Mouse (Mus musculus) yolk sac, embryonic 10.5 days (tissue): Measurements from ENCODE around the gene Ncoa3.

Experiments used
- DNase-seq: peaks from one replicate; pipeline ENCODE4 v3.0.0-alpha.2; 2017; ENCODE audit warnings: low spot score

Ncoa3 gene

GRCm38 (mm10) chr2:165970767-165971166 lies 21.7 kb upstream of the Ncoa3 start:
- no peak for DNase-seq

GRCm38 (mm10) chr2:165974383-165974782 lies 18.1 kb upstream of the Ncoa3 start:
- no peak for DNase-seq

- DNase-seq: no peak
Observed at GRCm38 (mm10) chr2:165976186-165976585, 16.2 kb upstream of the Ncoa3 start.

DNA sequence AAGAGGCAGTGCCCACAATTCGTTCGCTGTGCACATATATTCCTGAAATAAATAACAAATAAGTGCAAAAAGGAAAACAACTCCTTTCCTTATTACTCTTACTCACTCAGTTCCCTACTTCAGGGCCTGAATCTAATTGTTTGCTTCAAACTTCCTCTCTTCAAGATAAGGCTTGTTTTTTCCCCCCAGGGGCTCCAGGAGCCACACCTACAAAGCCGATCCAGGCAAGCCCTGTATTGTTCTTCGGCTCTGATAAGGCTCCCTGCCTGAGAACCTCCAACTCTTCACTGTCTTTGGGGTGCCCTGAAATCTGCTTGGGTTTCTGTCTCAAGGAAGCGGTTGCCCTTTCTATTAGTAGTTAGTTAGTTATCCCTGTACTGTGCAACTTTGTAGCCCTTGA lies 15.6 kb upstream of the Ncoa3 start:
- DNase-seq: no peak

- DNase-seq: no peak
Observed at GRCm38 (mm10) chr2:165978119-165978518, 14.3 kb upstream of the Ncoa3 start.

- no peak for DNase-seq
Observed at GRCm38 (mm10) chr2:165981248-165981977, 11.0 kb upstream of the Ncoa3 start.

DNA sequence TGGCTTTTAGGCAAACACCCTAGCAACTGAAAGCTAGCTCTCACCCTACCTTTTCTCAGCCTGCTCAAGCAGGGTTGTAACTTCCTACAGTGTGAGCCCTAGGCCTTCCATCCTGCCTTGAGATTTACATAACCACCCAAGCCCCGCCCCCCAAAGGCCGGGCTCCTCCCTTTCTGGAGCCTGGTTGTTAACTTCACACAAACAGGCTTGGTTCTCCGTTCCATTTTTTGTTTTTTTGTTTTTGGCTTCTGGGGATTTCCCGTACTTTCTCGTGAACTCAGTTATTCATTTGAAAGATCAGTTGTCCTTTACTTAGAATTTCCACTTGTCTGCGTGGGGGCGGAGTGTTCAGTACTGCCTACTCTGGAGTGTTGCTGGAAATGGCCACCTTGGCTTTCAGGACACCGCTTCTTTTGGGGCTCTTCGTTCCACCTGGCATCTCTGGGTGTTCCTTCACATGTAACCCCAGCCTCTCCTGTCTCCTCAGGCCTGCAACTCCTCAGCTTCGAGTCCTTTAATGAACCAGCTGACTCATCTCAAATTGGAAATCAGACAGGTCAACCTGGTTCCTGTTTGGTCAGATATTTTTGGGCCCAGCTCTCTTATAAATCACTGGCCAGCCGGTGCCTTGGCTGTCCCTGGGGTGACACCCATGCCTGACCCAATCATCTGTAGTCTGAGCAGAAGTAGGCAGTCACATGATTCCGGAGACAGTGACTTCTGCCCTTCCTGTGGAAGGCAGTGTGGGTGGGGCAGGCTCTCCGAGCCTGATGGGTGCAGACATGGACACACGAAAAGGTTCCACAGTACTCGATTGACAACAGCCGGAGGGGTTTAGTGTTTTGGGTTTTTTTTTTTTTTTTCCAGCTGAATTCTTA lies 9.7 kb upstream of the Ncoa3 start:
- peak; percentile 73 for DNase-seq

GRCm38 (mm10) chr2:165984318-165984717 lies 8.1 kb upstream of the Ncoa3 start:
- no peak for DNase-seq

DNA sequence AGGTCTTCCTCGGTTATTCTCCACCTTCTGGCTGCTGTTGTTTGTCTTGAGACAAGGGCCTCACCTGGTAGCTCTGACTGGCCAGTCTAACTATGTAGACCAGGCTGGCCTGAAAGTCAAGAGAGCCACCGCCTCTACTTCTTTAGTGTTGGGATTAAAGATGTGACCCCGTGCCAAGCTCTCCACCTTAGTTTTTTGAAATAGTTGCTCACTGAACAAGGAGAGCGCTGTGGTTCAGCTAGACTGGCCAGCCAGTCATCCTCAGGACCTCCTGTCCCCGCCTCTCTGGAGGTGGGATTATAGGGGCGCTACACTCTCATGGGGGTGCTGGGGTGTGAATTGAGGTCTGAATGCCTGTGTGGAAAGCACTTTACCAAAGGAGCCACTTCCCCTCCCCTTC lies 7.5 kb upstream of the Ncoa3 start:
- no peak for DNase-seq

DNA sequence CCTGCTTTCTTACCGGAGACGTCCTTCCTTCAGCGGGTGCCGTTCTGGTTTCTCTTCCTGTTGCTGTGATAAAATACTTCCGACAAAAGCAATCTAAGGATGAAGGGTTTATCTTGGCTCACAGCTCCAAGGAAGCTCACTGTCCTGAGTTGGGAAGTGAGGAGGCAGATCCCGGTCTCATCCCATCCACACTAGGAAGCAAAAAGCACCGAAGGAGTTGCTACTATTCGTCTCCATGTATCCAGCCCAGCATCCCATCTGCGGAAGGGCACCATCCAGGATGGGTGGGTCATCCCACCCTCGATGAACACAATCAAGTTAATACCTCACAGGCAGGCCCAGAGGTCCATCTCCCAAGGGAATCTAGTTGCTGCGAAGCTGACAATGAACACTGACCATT lies 6.9 kb upstream of the Ncoa3 start:
- no peak for DNase-seq

DNA sequence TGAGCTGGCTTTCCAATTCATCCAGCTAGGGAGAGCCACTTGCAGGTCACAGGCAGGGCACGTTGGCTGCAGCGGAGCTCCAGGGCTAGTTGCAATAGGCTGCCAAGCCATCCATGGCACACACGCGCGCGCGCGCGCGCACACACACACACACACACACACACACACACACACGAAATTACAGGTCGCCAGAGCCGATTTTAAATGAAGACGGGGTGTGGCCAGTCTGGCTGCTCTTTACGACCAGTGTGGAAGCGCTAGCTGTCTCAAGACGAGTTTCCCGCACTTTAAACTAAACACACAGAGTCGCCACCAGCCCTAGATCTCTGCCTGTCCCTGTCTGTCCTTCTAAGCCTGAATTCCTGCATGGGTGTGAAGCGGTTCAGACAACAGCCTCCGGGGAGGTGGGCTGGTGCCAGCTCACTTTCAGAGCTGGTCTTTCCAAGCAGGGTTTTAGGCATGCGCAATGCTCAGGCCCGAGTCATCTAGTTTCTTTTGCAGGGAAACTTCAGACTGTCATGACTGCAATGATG lies 5.4 kb upstream of the Ncoa3 start:
- DNase-seq: peak; percentile 66

- DNase-seq: no peak
Observed at GRCm38 (mm10) chr2:165993173-165993900, 901 bp downstream of the Ncoa3 start.

DNA sequence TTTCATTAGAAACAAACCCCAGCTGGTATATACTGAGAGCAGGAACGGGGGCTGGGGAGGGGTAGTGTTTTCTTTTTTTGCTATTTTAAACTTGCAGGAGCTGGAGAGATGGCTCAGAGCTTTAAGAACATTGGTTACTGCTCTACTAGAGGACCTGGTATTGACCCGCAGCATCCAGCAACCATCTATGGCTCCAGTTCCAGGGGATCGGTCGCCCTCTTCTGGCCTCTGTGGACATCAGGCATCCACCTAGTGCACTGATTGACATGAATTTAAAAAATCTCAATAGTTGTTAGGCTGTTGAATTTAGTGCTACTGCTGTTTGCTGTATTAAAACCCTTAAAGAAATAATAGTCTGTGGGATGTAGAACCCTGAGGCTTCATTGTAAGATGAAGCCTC lies 1.9 kb downstream of the Ncoa3 start:
- DNase-seq: no peak

DNA sequence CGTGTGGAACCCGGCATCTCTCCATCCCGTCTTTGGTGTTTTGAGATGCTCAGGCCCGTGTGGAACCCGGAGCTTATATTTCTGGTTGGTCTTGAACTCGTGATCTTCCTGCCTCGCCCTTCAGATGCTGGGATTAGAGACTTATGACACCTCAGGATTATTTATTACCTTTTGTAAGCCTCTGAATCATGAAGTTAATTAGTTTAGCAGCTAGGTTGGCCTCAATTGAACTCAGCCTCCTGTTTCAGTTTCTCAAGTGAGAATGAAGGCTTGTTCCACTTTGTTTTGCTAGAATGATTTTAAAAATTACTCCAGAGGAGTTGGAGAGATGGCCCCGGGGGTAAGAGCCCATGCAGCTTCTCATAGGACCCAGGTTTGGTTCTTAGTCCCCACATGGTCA lies 3.3 kb downstream of the Ncoa3 start:
- DNase-seq: no peak

GRCm38 (mm10) chr2:165996130-165996529 lies 3.7 kb downstream of the Ncoa3 start:
- no peak for DNase-seq

- DNase-seq: no peak
Observed at GRCm38 (mm10) chr2:165997256-165997967, 5.0 kb downstream of the Ncoa3 start.

DNA sequence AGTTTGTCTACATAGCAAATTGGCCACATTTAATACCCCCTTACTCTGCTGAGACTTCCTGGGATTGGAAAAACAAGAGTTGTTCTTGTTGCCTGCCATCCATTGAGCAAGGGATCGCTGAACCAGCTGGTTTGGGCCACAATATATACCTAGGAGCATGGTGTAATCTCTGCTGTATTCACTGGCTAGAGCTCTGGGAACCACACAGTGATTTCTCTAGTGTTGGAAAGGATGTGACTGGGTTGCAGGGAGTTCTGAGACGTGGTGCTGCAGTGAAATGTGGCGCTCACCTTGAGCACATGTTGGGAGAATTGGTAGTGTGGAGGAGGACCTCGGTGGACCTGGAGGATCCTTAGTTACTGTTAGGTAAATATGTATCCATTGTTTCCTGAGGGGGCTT lies 6.5 kb downstream of the Ncoa3 start:
- DNase-seq: no peak

- no peak for DNase-seq
Observed at GRCm38 (mm10) chr2:165999790-166000189, 7.4 kb downstream of the Ncoa3 start.

DNA sequence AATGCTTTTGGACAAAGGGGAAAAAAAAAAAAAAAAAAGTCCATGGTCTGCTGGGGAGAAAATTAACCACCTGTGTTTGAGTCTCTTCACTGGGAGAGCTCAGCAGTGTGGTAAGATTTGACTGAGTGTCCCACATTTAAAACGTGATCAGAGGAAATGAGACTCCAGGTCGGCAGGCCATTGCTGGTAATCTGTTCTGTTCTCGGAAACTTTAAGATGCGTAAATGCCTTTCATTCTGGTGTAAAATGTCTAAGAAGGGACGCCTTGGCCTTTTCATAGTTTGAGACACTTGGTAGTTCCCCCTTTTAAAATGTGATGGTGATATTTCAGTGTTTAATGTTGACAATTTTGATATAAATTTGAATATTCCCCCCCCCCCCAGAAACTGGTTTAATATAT lies 7.8 kb downstream of the Ncoa3 start:
- no peak for DNase-seq

GRCm38 (mm10) chr2:166000769-166001168 lies 8.3 kb downstream of the Ncoa3 start:
- DNase-seq: no peak

- no peak for DNase-seq
Observed at GRCm38 (mm10) chr2:166001362-166001761, 8.9 kb downstream of the Ncoa3 start.

GRCm38 (mm10) chr2:166001768-166002167 lies 9.3 kb downstream of the Ncoa3 start:
- no peak for DNase-seq
